Mouse (Mus musculus): ENCODE measurements around the gene Trappc13.
A peak's percentile ranks its signal among the peaks of the same experiment; 100 is the strongest.
"Not testable (repeated sequence)": the region's sequence is repeated elsewhere in the genome, so short reads cannot be mapped to it uniquely, and the experiment has no call there.

The Trappc13 gene

GRCm38 (mm10) chr13:104177796-104178649 is at the start of gene Trappc13:
Gene Trappc13, minus strand, starts transcription at chr13:104178469.
- no peak for DNase-seq (ENCODE audit: low read depth, low spot score)

GRCm38 (mm10) chr13:104227478-104227877 is 49.2 kb upstream of the Trappc13 start:
- DNase-seq (ENCODE audit: low read depth, low spot score): no peak

- DNase-seq (ENCODE audit: low read depth, low spot score): peak; percentile 22
Measured at GRCm38 (mm10) chr13:104204313-104204712, 26.0 kb upstream of the Trappc13 start.

- DNase-seq (ENCODE audit: low read depth, low spot score): not testable (repeated sequence)
Measured at GRCm38 (mm10) chr13:104195891-104196290, 17.6 kb upstream of the Trappc13 start.

- DNase-seq (ENCODE audit: low read depth, low spot score): no peak
Measured at GRCm38 (mm10) chr13:104187357-104187756, 9.1 kb upstream of the Trappc13 start.

GRCm38 (mm10) chr13:104179176-104179888 is 1.1 kb upstream of the Trappc13 start:
- DNase-seq (ENCODE audit: low read depth, low spot score): no peak

- peak; percentile 99 for DNase-seq (ENCODE audit: low read depth, low spot score)
Measured at GRCm38 (mm10) chr13:104178650-104179121, 417 bp upstream of the Trappc13 start, which contains the start of gene Trim23. Gene Trim23, plus strand, starts transcription at chr13:104178797.

GRCm38 (mm10) chr13:104176874-104177273 is 1.4 kb downstream of the Trappc13 start:
- DNase-seq (ENCODE audit: low read depth, low spot score): no peak

- DNase-seq (ENCODE audit: low read depth, low spot score): no peak
Measured at GRCm38 (mm10) chr13:104172498-104172897, 5.8 kb downstream of the Trappc13 start.

GRCm38 (mm10) chr13:104171711-104172110 is 6.6 kb downstream of the Trappc13 start:
- no peak for DNase-seq (ENCODE audit: low read depth, low spot score)

GRCm38 (mm10) chr13:104155686-104156085 is 22.6 kb downstream of the Trappc13 start:
- DNase-seq (ENCODE audit: low read depth, low spot score): no peak

GRCm38 (mm10) chr13:104155106-104155505 is 23.2 kb downstream of the Trappc13 start:
- no peak for DNase-seq (ENCODE audit: low read depth, low spot score)

- no peak for DNase-seq (ENCODE audit: low read depth, low spot score)
Measured at GRCm38 (mm10) chr13:104154180-104154579, 24.1 kb downstream of the Trappc13 start.

- no peak for DNase-seq (ENCODE audit: low read depth, low spot score)
Measured at GRCm38 (mm10) chr13:104145646-104146045, 32.6 kb downstream of the Trappc13 start.

GRCm38 (mm10) chr13:104144871-104145270 is 33.4 kb downstream of the Trappc13 start:
- DNase-seq (ENCODE audit: low read depth, low spot score): no peak

GRCm38 (mm10) chr13:104139369-104140209 is 38.7 kb downstream of the Trappc13 start:
- peak; percentile 91 for DNase-seq (ENCODE audit: low read depth, low spot score)

- DNase-seq (ENCODE audit: low read depth, low spot score): no peak
Measured at GRCm38 (mm10) chr13:104134510-104135085, 43.7 kb downstream of the Trappc13 start.

GRCm38 (mm10) chr13:104132561-104132960 is 45.7 kb downstream of the Trappc13 start:
- DNase-seq (ENCODE audit: low read depth, low spot score): no peak

- DNase-seq (ENCODE audit: low read depth, low spot score): no peak
Measured at GRCm38 (mm10) chr13:104123662-104124381, 54.4 kb downstream of the Trappc13 start.

- no peak for DNase-seq (ENCODE audit: low read depth, low spot score)
Measured at GRCm38 (mm10) chr13:104122078-104122840, 56.0 kb downstream of the Trappc13 start.

Measured in CD4-positive, CD25-positive, alpha-beta regulatory T cell, adult 2 months (primary cell).